Mouse (Mus musculus) G1E (cell line): ENCODE measurements around the gene Pagr1b.

Experiments
- CTCF ChIP-seq: IDR thresholded peaks from 2 replicates; pipeline ENCODE4 v1.5.1; 2012; ENCODE audit warnings: low read depth, low read length, inconsistent platforms, mixed read lengths
- GATA1 ChIP-seq: IDR thresholded peaks from 2 replicates; pipeline ENCODE4 v1.6.1; 2012; ENCODE audit warnings: borderline replicate concordance, low read length, inconsistent platforms, mixed read lengths
- GATA2 ChIP-seq: IDR thresholded peaks from 2 replicates; pipeline ENCODE4 v1.6.1; 2012; ENCODE audit warnings: low read depth, low read length, inconsistent platforms, borderline replicate concordance
- POLR2AphosphoS5 ChIP-seq: IDR thresholded peaks from 2 replicates; pipeline ENCODE4 v1.6.1; 2012; ENCODE audit warnings: low read depth, low read length, inconsistent platforms; ENCODE audit not compliant: insufficient replicate concordance
- TAL1 ChIP-seq: conservative IDR thresholded peaks from 2 replicates; pipeline ENCODE4 v1.6.1; 2012; ENCODE audit warnings: low read depth, low read length, inconsistent platforms, mixed read lengths

- TF ChIP-seq GATA1 (no peak), TAL1 (no peak), CTCF (no peak), POLR2AphosphoS5 (no peak), GATA2 (no peak)
These were observed 7.8 kb upstream of the Pagr1b start for GRCm38 (mm10) chr7:127023896-127024690.
